Mouse (Mus musculus): Measurements from ENCODE around the gene Tm9sf2. TPM values are rescaled to one million over a fixed set of nuclear protein-coding genes. Genes with fewer than 3 reads are reported as not detected.
A peak's percentile ranks its signal among the peaks of the same experiment; 100 is the strongest.

The Tm9sf2 gene
- total RNA-seq, 1 experiment from 2014 or later, result 105 TPM

DNA sequence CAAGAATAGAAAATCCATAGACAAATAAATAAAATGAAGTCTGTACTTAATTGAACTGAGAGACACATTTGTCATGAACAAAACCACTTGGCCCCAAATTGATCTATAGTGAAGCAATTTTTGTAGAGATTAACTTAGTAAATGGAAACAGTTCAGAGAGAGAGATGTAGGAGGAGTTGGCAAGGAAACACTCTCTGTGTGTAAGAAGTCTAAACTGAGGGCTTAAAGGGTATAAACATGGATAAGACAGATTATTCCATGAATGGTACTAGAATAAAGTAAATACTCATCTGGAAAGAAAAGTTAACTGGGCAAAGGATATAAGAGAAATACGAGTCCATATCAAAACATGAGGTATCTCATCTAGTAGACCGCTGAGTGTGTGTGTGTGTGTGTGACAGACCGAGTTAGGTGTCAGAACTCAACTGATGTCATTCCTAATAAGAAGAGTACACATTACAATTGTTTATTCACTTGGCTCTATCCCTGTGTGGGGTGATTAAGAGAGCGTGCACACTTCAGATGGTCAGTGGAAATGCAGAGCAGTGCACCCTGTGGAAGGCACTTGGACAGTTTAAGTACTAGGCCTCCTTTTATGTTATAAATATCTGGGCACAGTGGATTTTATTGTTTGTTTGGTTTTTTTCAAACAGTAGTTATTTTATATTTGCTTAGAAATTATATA, 36.9 kb downstream of the Tm9sf2 start:
- no peak for ATAC-seq (replicated peaks in 1 of 2; ENCODE audit: insufficient read depth in 1 of 2, low FRiP score in 2 of 2, low TSS enrichment in 1 of 2, low read depth in 1 of 2, poor library complexity in 2 of 2, severe bottlenecking in 2 of 2)

DNA sequence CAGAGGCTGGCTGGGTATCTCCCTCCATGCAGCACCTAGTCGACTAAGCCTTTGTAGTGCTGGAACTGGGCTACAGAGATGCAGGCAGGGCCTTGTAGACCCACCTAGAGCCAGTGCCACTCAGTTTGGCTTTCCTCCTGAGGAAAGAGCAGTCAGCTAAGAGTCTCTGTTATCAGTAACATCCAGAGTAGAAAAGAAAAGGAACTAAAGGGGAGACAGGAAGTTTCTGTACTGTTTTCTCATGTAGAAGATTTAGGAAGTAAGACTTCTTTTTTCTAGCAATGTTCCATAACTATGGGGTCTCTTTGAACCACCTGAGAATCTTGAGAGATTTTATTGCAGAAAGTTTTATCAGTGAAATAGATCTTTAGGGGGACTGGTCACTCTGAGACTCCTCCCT, 38.5 kb downstream of the Tm9sf2 start:
- ATAC-seq (replicated peaks in 1 of 2; ENCODE audit: insufficient read depth in 1 of 2, low FRiP score in 2 of 2, low TSS enrichment in 1 of 2, low read depth in 1 of 2, poor library complexity in 2 of 2, severe bottlenecking in 2 of 2), result peak; percentile 72 to 82

DNA sequence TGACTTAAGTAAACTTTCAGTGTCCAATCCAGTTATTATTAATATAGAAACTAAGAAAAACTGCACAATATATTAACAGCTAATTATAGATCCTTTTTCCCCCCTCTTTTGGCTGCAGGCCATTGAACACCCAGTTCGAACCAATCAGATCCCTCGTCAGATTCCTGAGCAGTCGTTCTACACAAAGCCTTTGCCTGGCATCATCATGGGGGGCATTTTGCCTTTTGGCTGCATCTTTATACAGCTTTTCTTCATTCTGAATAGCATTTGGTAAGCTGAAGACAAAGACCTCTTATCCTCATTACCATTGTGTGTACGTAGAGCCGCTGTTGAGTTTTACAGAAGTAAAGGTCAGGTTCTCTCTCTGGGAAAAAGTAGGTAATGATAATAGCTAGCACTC, 43.8 kb downstream of the Tm9sf2 start:
- no peak for ATAC-seq (replicated peaks in 1 of 2; ENCODE audit: insufficient read depth in 1 of 2, low FRiP score in 2 of 2, low TSS enrichment in 1 of 2, low read depth in 1 of 2, poor library complexity in 2 of 2, severe bottlenecking in 2 of 2)

DNA sequence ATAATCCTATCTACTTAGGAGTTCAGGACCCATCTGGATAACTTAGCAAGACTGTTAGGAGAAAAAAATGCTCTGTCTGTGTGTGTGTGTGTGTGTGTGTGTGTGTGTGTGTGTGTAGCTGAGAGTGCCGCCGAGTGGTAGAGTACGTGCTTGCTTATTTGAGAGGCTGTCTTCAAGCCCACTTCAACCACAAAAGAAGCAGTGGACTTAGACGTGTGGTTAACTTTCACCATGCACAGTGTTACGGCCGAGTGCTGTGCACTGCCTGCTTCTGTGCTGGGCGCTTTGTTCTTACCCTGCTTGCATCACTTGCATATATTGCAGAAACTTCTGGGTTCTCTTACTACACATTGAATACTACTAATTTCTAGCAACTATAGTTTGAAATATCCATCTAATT, 50.9 kb downstream of the Tm9sf2 start:
- no peak for ATAC-seq (replicated peaks in 1 of 2; ENCODE audit: insufficient read depth in 1 of 2, low FRiP score in 2 of 2, low TSS enrichment in 1 of 2, low read depth in 1 of 2, poor library complexity in 2 of 2, severe bottlenecking in 2 of 2)

DNA sequence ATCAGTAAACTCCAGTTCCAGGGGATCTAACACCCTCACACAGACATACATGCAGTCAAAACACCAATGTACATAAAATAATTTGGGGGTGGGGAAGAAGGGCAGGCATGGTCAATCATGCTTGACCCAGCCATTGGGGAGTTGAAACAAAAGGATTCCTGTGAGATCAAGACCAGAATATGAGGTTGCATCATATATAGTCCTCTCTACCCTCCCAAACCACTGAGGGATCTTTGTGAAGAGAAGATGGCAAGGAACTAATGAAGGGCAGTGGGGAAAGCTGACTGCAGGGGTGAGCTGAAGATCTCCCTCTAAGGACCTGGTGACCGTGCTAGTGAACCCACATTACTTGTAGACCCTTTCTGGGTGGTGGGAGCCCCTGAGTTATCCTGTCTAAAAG, 54.1 kb downstream of the Tm9sf2 start:
- no peak for ATAC-seq (replicated peaks in 1 of 2; ENCODE audit: insufficient read depth in 1 of 2, low FRiP score in 2 of 2, low TSS enrichment in 1 of 2, low read depth in 1 of 2, poor library complexity in 2 of 2, severe bottlenecking in 2 of 2)

DNA sequence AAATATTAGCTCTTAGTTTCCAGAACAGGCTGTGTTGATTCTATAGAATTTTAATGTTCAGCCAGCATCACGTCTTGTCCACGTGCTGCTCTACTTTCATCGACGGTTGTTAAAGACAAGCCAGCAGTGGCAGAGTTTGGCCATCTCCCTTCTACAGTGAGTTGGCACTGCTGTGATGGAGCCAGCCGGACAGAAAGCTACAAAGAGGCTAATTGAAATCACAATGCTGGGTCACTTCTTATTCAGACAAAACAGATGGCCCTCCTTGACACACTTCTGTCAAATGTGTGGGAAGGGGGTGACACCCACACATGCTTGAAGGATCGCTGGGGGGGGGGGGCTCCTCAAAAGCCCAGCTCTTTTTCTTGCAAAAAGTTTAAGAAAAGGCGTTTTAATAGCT, 62.1 kb downstream of the Tm9sf2 start:
- no peak for ATAC-seq (replicated peaks in 1 of 2; ENCODE audit: insufficient read depth in 1 of 2, low FRiP score in 2 of 2, low TSS enrichment in 1 of 2, low read depth in 1 of 2, poor library complexity in 2 of 2, severe bottlenecking in 2 of 2)

DNA sequence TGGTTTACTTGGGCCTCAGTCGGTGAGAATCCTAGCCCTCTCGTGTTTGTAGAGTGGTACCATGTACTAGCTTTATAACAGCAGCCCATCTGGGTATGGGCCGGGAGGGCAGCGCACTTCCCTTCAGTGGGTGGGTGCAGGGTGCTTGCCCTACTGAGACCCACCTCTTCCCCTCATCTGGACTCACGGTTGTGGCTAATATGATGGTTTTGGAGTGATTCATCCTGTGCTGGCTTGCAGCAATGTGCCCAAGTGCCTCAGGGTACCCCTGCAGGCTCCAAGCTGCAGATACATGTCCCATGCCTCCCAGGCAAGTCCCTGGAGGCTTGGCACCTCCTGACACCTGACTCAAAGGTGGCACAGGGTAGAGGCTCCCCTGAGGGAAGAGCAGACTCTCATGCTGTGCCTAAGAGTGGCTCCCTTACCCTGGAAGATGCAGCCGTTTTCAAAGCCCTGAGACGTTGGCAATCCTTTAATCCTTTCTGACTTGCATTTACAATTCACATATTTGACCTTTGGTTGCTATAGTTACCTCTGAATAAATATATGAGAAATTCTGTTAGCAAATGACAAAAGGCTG, 63.5 kb downstream of the Tm9sf2 start:
- no peak for ATAC-seq (replicated peaks in 1 of 2; ENCODE audit: insufficient read depth in 1 of 2, low FRiP score in 2 of 2, low TSS enrichment in 1 of 2, low read depth in 1 of 2, poor library complexity in 2 of 2, severe bottlenecking in 2 of 2)

DNA sequence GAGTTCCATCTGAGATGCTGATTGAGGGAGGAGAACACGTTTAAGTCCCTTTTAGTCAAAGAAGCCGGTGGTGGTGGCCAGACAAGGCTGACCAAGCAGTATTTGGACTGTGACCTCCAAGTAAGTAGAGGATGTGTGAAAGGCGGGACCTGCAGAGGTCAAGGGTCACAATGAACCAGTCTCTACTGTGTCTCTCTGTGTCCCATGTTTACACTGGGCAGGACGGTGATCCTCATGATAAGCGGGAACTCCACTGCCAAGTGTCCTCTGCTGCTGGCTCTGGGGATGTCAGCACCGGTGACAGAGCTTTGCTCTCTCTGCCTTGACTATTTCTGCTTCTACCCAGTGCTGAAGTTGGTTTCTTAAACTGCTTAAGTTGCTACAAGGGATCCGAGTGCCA, 64.2 kb downstream of the Tm9sf2 start:
- ATAC-seq (replicated peaks in 1 of 2; ENCODE audit: insufficient read depth in 1 of 2, low FRiP score in 2 of 2, low TSS enrichment in 1 of 2, low read depth in 1 of 2, poor library complexity in 2 of 2, severe bottlenecking in 2 of 2), result no peak

DNA sequence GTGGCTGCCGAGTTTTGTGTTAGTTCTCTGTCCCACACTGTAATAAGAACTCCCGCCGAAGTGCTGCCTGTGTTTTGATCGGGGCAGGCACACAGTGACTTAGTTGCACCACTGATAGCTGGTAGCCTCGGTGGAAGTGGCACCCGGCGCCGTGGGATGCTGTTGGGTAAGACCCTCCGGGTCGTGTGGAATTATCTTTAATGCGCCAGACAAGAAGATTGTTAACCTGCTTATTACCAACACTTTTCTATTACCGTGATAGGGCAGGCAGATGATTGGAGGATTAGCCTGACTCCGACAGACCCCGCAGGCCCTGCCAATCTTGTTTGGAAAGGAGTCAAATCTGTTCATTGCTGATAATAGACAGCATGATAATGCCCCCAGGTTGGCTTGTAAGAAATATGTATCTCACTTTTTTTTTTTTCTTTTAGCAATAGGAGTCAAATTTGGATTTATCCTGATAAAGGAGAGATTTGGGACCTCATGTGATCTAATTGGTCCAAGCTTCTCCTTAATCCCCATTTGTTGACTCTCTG, 69.5 kb downstream of the Tm9sf2 start:
- no peak for ATAC-seq (replicated peaks in 1 of 2; ENCODE audit: insufficient read depth in 1 of 2, low FRiP score in 2 of 2, low TSS enrichment in 1 of 2, low read depth in 1 of 2, poor library complexity in 2 of 2, severe bottlenecking in 2 of 2)

DNA sequence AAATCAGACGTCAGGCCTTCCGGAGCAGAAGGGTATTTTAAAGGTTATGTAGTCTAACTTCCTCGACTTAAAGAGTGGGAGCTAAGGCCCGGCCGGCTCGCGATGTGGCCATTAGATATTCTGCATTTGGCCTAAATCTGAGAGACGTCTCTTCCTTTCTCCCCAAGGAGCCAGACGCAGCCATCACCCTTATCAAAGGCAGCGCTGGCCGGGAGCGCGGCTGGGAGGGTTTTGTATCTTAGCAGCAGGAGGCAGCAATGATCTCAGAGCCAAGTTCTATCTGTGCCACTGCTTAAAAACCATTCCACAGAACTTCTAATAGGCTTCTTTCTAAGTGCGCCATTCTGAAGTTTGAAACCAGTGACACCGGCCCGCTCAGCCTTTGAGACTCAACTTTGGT, 72.4 kb downstream of the Tm9sf2 start:
- ATAC-seq (replicated peaks in 1 of 2; ENCODE audit: insufficient read depth in 1 of 2, low FRiP score in 2 of 2, low TSS enrichment in 1 of 2, low read depth in 1 of 2, poor library complexity in 2 of 2, severe bottlenecking in 2 of 2), result no peak

DNA sequence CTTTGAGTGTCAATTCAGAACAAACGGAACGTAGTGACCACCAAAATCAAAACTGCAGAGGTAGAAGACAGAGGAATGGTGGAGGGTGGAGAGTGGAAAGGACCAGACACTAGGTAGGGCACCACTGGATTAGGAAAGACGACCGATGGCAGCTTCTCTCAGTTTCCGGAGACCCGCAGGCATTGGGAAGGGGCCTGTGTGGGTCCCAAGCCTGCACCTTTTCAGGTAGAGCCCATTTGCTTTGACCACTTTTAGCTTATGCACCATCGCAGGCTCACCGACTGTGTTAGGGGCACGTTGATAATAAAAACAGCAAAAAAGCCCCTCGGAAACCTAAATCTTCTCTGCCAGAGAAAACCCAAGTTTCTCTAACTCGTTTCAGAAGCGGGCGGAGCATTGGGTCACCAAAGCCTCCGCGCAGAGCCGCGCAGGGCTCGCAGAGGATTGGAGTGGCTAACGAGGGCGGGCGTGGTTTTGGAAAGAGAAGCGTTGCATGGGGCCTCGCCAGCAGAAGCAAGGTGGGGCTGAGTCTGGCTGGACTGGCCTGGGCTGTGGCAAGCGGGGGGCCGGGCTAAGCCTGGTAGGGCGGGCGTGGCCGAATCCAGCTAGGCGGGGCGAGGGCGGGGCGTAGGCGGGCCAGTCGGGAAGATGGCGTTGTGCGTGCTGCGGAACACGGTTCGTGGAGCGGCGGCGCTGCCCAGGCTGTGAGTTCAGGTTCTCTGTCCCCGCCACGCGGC, 74.4 kb downstream of the Tm9sf2 start, which contains the start of gene Clybl:
Clybl (plus strand) TSS at position 627 of the 737 bp plus-strand sequence.
- ATAC-seq (replicated peaks in 1 of 2; ENCODE audit: insufficient read depth in 1 of 2, low FRiP score in 2 of 2, low TSS enrichment in 1 of 2, low read depth in 1 of 2, poor library complexity in 2 of 2, severe bottlenecking in 2 of 2), result peak; percentile 97 to 98

DNA sequence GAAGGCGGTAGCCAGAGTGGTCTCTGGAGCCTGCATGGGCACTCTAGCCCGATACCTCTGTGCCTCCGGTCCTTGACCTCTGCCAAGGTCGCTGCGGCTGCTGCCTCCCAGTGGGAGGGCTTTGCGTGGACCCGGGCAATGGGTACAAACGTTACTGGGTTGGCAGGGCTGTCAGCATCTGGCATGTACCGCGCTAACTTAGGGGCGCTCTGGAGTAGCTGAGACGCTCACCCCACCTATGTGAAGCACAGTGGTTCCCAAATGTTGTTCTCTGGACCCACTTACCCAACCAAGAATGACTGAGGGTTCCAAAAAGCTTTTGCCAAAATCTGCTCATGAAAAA, 74.9 kb downstream of the Tm9sf2 start:
- ATAC-seq (replicated peaks in 1 of 2; ENCODE audit: insufficient read depth in 1 of 2, low FRiP score in 2 of 2, low TSS enrichment in 1 of 2, low read depth in 1 of 2, poor library complexity in 2 of 2, severe bottlenecking in 2 of 2), result peak in 1 of 2 experiments; percentile 12; a peak in 3 of 4 replicates

DNA sequence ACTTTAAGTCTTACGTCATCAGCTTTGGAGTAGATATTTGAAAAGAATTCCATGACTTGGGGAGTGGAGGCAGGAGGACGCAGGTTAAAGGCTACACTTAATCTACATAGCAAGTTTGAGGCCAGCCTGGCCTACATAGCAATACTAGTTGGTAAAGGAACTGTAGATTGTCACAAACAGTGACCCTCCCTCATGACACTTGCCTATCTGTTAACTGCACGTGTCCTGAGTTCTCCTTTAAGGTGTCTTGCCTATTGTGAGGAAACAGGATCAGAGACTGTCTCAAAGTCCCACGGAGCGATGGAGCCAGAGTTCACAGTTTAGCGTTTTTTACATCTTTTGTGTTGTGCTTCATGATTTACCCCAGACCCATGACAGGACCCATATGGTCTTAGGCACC, 75.4 kb downstream of the Tm9sf2 start:
- no peak for ATAC-seq (replicated peaks in 1 of 2; ENCODE audit: insufficient read depth in 1 of 2, low FRiP score in 2 of 2, low TSS enrichment in 1 of 2, low read depth in 1 of 2, poor library complexity in 2 of 2, severe bottlenecking in 2 of 2)

DNA sequence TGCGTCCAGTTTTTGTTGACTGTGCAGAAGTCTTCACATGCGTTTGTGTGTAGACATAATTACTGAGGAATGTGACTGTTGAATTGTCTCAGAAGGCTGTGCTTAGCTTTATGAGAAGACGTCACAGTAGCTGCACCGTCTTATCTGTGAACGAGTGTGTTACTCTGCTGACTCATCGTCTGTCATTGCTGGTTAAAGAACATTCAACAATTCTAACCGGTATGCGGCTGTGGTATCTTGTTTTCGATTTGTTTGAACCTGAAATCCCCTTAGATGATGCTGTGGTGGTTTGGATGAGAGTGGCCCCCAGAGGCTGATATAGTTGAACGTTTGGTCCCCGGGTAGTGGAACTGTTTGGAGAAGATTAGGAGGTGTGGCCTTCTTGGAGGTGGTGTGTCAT, 77.1 kb downstream of the Tm9sf2 start:
- ATAC-seq (replicated peaks in 1 of 2; ENCODE audit: insufficient read depth in 1 of 2, low FRiP score in 2 of 2, low TSS enrichment in 1 of 2, low read depth in 1 of 2, poor library complexity in 2 of 2, severe bottlenecking in 2 of 2), result no peak

DNA sequence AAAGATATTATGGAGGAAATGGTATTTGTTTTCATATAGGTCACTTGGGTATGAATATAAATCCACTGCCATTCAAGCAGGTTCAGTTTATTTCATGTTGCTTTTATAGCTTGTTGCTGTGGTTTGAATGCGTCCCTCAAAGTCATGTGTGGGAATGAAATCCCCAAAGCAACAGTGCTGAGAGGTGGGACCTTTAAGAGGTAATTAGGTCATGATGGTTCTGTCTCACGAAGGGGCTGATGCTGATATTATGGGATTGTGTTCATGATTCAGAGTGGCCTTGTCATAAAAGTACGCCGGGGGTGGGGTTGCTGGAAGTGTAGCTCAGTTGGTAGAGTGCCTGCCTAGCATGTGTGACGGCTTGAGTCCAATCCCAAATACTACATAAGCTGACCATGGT, 81.4 kb downstream of the Tm9sf2 start:
- ATAC-seq (replicated peaks in 1 of 2; ENCODE audit: insufficient read depth in 1 of 2, low FRiP score in 2 of 2, low TSS enrichment in 1 of 2, low read depth in 1 of 2, poor library complexity in 2 of 2, severe bottlenecking in 2 of 2), result no peak

DNA sequence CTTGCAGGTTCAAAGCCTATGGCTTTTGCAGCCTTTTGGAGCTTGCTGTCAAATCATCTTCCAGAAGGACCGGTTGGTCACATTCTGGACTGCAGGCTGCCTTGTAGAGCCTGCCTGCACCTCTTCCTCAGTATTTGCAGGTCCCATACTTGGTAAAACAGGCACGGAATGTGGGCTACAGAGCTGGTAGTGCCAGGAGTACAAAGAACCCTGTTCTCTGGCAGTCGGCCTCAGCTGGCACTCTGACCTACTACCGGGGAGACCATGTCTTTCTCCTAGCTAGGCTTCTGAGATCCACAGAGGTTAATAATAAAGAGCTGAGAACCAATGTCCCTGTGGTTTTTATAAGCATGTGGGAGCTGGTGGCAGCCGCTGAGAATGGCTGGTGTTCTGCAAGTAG, 83.1 kb downstream of the Tm9sf2 start:
- no peak for ATAC-seq (replicated peaks in 1 of 2; ENCODE audit: insufficient read depth in 1 of 2, low FRiP score in 2 of 2, low TSS enrichment in 1 of 2, low read depth in 1 of 2, poor library complexity in 2 of 2, severe bottlenecking in 2 of 2)

DNA sequence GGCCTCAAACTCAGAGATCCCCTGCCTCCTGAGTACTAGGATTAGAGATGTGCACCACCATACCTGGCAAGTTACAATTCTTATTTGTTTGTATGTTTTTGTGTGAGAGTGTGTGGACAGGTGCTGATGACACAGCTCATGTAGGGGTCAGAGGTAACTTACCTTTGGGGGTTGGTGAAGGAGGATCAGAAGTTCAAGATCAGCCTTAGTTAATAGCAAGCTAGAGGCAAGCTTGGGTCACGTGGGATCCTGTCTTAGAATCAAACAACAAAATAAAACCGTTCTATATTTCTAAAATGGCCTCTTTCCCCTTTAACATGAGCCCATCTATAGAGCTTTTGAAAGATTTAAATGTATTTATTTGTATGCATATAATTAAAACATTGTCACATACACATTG, 83.7 kb downstream of the Tm9sf2 start:
- ATAC-seq (replicated peaks in 1 of 2; ENCODE audit: insufficient read depth in 1 of 2, low FRiP score in 2 of 2, low TSS enrichment in 1 of 2, low read depth in 1 of 2, poor library complexity in 2 of 2, severe bottlenecking in 2 of 2), result no peak

DNA sequence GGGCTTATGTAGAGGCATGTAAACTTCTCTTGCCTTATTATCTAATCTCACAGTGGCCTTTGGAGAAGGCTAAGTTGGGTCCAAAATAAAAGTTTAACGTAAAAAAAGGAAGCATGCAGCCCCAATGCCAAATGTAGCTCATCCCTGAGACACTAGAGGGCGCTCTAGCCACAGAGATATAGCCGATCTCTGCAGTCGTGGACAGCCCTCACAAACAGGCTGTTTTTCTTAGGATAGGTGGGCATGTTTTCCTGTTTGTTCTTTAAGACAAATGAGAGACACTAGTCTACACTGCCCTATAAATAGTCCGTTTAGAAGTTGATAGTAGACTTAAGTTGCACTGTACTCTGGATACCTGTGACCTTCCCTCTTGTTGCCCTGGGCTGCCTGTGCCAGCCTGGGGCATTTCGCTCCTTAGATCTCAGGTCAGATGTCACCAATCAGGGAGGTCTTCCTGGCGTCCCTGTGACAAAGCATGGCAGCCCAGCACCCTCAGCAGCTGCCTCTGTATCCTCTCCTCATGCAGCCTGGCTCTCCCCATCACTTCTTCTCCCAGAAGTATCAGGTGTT, 84.2 kb downstream of the Tm9sf2 start:
- ATAC-seq (replicated peaks in 1 of 2; ENCODE audit: insufficient read depth in 1 of 2, low FRiP score in 2 of 2, low TSS enrichment in 1 of 2, low read depth in 1 of 2, poor library complexity in 2 of 2, severe bottlenecking in 2 of 2), result peak; percentile 76 to 89

Data from hematopoietic stem cell, adult 5-6 weeks (primary cell).